Mouse (Mus musculus) spleen, adult 18-20 months (tissue): ENCODE data around the gene Scn10a.
A peak's percentile ranks its signal among the peaks of the same experiment; 100 is the strongest.

Experiments used
- DNase-seq, 2 experiments: peaks; one replicate each; pipeline ENCODE4 v3.0.0; 2022; ENCODE audit warnings: mixed read lengths in 2 of 2

Gene Scn10a

GRCm38 (mm10) chr9:119634216-119634843 is 84.8 kb downstream of the Scn10a start:
- DNase-seq, result no peak

GRCm38 (mm10) chr9:119633475-119633874 is 85.6 kb downstream of the Scn10a start:
- no peak for DNase-seq

GRCm38 (mm10) chr9:119632801-119633200 is 86.3 kb downstream of the Scn10a start:
- DNase-seq, result no peak

- DNase-seq, result no peak
Measured at GRCm38 (mm10) chr9:119631899-119632533, 87.1 kb downstream of the Scn10a start.

GRCm38 (mm10) chr9:119631393-119631898 is 87.7 kb downstream of the Scn10a start:
- DNase-seq, result no peak

- DNase-seq, result no peak
Measured at GRCm38 (mm10) chr9:119628690-119629268, 90.3 kb downstream of the Scn10a start.

GRCm38 (mm10) chr9:119627227-119627626 is 91.9 kb downstream of the Scn10a start:
- DNase-seq, result no peak

- DNase-seq, result no peak
Measured at GRCm38 (mm10) chr9:119624151-119624550, 95.0 kb downstream of the Scn10a start.

- no peak for DNase-seq
Measured at GRCm38 (mm10) chr9:119614798-119615197, 104.3 kb downstream of the Scn10a start.

GRCm38 (mm10) chr9:119610563-119611166 is 108.5 kb downstream of the Scn10a start:
- no peak for DNase-seq

- DNase-seq, result no peak
Measured at GRCm38 (mm10) chr9:119606906-119607305, 112.2 kb downstream of the Scn10a start.

- no peak for DNase-seq
Measured at GRCm38 (mm10) chr9:119604607-119605006, 114.5 kb downstream of the Scn10a start.

- no peak for DNase-seq
Measured at GRCm38 (mm10) chr9:119598501-119598900, 120.6 kb downstream of the Scn10a start.

- DNase-seq, result no peak
Measured at GRCm38 (mm10) chr9:119597332-119597731, 121.8 kb downstream of the Scn10a start.

GRCm38 (mm10) chr9:119589592-119589991 is 129.5 kb downstream of the Scn10a start:
- no peak for DNase-seq

GRCm38 (mm10) chr9:119588763-119589449 is 130.2 kb downstream of the Scn10a start:
- DNase-seq, result no peak

GRCm38 (mm10) chr9:119580668-119581067 is 138.5 kb downstream of the Scn10a start:
- peak in 1 of 2 experiments; percentile 59 for DNase-seq

GRCm38 (mm10) chr9:119580187-119580586 is 138.9 kb downstream of the Scn10a start:
- no peak for DNase-seq

- no peak for DNase-seq
Measured at GRCm38 (mm10) chr9:119578636-119579438, 140.3 kb downstream of the Scn10a start, which contains the start of gene Scn5a. Scn5a (minus strand) TSS chr9:119579016.

GRCm38 (mm10) chr9:119578311-119578635 is 140.8 kb downstream of the Scn10a start:
- DNase-seq, result no peak

GRCm38 (mm10) chr9:119576977-119577376 is 142.1 kb downstream of the Scn10a start:
- no peak for DNase-seq

GRCm38 (mm10) chr9:119575732-119576131 is 143.4 kb downstream of the Scn10a start:
- no peak for DNase-seq
